Mouse (Mus musculus) kidney, adult 2 months (tissue): ENCODE measurements at regions not wholly inside any gene's neighbourhood (a gene's known extent, or its start where the extent isn't known, plus 50 kb on each side); places are given as distances from the start of the nearest gene placed in this dataset.

ENCODE experiments used
- DNase-seq: peaks from one replicate; pipeline ENCODE4 v3.0.0; 2021
- H3K27ac ChIP-seq: fragments of 200-500 bp; 2 replicates; pipeline ENCODE4 v1.5.1; 2012; ENCODE audit warnings: low read depth, low read length, control low read depth, inconsistent platforms; ENCODE audit not compliant: insufficient read depth
- H3K27me3 ChIP-seq: fragments of 200-500 bp; replicated peaks from 2 replicates; pipeline ENCODE4 v1.6.1; 2012; ENCODE audit warnings: mild to moderate bottlenecking, moderate library complexity, low read length, inconsistent platforms; ENCODE audit not compliant: control insufficient read depth, insufficient read depth
- H3K36me3 ChIP-seq: fragments of 200-500 bp; 2 replicates; pipeline ENCODE4 v1.6.1; 2012; ENCODE audit warnings: mild to moderate bottlenecking, moderate library complexity, low read length, inconsistent platforms; ENCODE audit not compliant: control insufficient read depth, insufficient read depth
- H3K4me1 ChIP-seq: fragments of 200-500 bp; 2 replicates; pipeline ENCODE4 v1.6.1; 2011; ENCODE audit warnings: low read length; ENCODE audit not compliant: control insufficient read depth, insufficient read depth
- H3K4me3 ChIP-seq: fragments of 200-500 bp; 2 replicates; pipeline ENCODE4 v1.5.1; 2011; ENCODE audit warnings: mild to moderate bottlenecking, low read depth, low read length, control low read depth; ENCODE audit not compliant: insufficient read depth
- CTCF ChIP-seq: fragments of 200-500 bp; conservative IDR thresholded peaks from 2 replicates; pipeline ENCODE4 v1.5.1; 2011; ENCODE audit warnings: low read depth, mild to moderate bottlenecking, control low read depth, low read length, moderate library complexity, mixed read lengths; ENCODE audit not compliant: insufficient read depth, insufficient read length
- POLR2A ChIP-seq: fragments of 200-500 bp; IDR thresholded peaks from one replicate; pipeline ENCODE4 v1.6.1; 2011; ENCODE audit warnings: low read depth, low read length, control low read depth
- WGBS: fragments of 180-500 bp; shearing (Covaris S2); methylation state at CpG from one replicate; pipeline ENCODE4 v1.1.7; 2018; 5-methylcytosine and 5-hydroxymethylcytosine counted together

- Histone ChIP-seq H3K36me3 (no peaks in the 10 kb centered on the region), H3K27me3 (no peaks in the 10 kb centered on the region), H3K4me1 (no peaks in the 10 kb centered on the region), H3K27ac (no peak overlapping the region), H3K4me3 (no peak overlapping the region)
- no peak for TF ChIP-seq CTCF
- no peak for TF ChIP-seq POLR2A
- DNase-seq: no peak
Measured at GRCm38 (mm10) chr9:76896347-76896746, 149.2 kb downstream of the Tinag start.

- DNase-seq: no peak
- WGBS: 57% methylated on average over 1 of the region's 1 CpGs
- Histone ChIP-seq H3K27me3 (no peaks in the 10 kb centered on the region), H3K4me1 (no peaks in the 10 kb centered on the region), H3K36me3 (no peaks in the 10 kb centered on the region), H3K4me3 (no peak overlapping the region), H3K27ac (no peak overlapping the region)
- TF ChIP-seq CTCF: no peak
- TF ChIP-seq POLR2A: no peak
Measured at GRCm38 (mm10) chr9:76881830-76882229, 163.8 kb downstream of the Tinag start.

- no peak for DNase-seq
- Histone ChIP-seq H3K27me3 (no peaks in the 10 kb centered on the region), H3K36me3 (no peaks in the 10 kb centered on the region), H3K27ac (no peak overlapping the region), H3K4me3 (no peak overlapping the region), H3K4me1 (no peaks in the 10 kb centered on the region)
- no peak for TF ChIP-seq POLR2A
- TF ChIP-seq CTCF: no peak
- WGBS: 84% methylated on average over 10 of the region's 10 CpGs
Measured at GRCm38 (mm10) chr9:76876020-76876419, 169.6 kb downstream of the Tinag start.

- no peaks in the 10 kb centered on the region for H3K4me1 ChIP-seq
- H3K4me3 ChIP-seq: no peak overlapping the region
- WGBS: 89% methylated on average over 2 of the region's 2 CpGs
Measured at GRCm38 (mm10) chr9:76872418-76872817, 173.2 kb downstream of the Tinag start.

GRCm38 (mm10) chr9:76869635-76870034 is 176.0 kb downstream of the Tinag start:
- 91% methylated on average over 2 of the region's 2 CpGs for WGBS
- DNase-seq: no peak
- Histone ChIP-seq H3K27me3 (no peaks in the 10 kb centered on the region), H3K36me3 (no peaks in the 10 kb centered on the region), H3K27ac (no peak overlapping the region), H3K4me3 (no peak overlapping the region), H3K4me1 (no peaks in the 10 kb centered on the region)
- TF ChIP-seq POLR2A (no peak), CTCF (no peak)

More at GRCm38 (mm10) chr9:76872418-76872817, 173.2 kb downstream of the Tinag start:
- no peaks in the 10 kb centered on the region for H3K36me3 ChIP-seq
- H3K27me3 ChIP-seq: no peaks in the 10 kb centered on the region
- H3K27ac ChIP-seq: no peak overlapping the region
- no peak for DNase-seq
- no peak for TF ChIP-seq POLR2A
- TF ChIP-seq CTCF: no peak

GRCm38 (mm10) chr9:76868633-76869032 is 177.0 kb downstream of the Tinag start:
- no peak overlapping the region for H3K4me3 ChIP-seq
- no peak overlapping the region for H3K27ac ChIP-seq
- no peaks in the 10 kb centered on the region for H3K4me1 ChIP-seq
- WGBS: 62% methylated on average over 1 of the region's 1 CpGs
- H3K27me3 ChIP-seq: no peaks in the 10 kb centered on the region
- TF ChIP-seq CTCF (no peak), POLR2A (no peak)
- no peak for DNase-seq
- no peaks in the 10 kb centered on the region for H3K36me3 ChIP-seq

- Histone ChIP-seq H3K27ac (no peak overlapping the region), H3K4me3 (no peak overlapping the region), H3K27me3 (no peaks in the 10 kb centered on the region), H3K4me1 (no peaks in the 10 kb centered on the region), H3K36me3 (no peaks in the 10 kb centered on the region)
- no peak for DNase-seq
- 72% methylated on average over 3 of the region's 3 CpGs for WGBS
- TF ChIP-seq CTCF (no peak), POLR2A (no peak)
Measured at GRCm38 (mm10) chr9:76822173-76822572, 223.4 kb downstream of the Tinag start.

- no peak for DNase-seq
- H3K36me3 ChIP-seq: no peaks in the 10 kb centered on the region
- no peak overlapping the region for H3K27ac ChIP-seq
- WGBS: 80% methylated on average over 2 of the region's 2 CpGs
- TF ChIP-seq POLR2A (no peak), CTCF (no peak)
- no peaks in the 10 kb centered on the region for H3K4me1 ChIP-seq
- H3K27me3 ChIP-seq: no peaks in the 10 kb centered on the region
- no peak overlapping the region for H3K4me3 ChIP-seq
Measured at GRCm38 (mm10) chr9:76794951-76795350, 228.0 kb upstream of the Fam83b start.
